Mouse (Mus musculus) lung, postnatal 0 days (tissue): ENCODE measurements at regions not wholly inside any gene's neighbourhood (a gene's known extent, or its start where the extent isn't known, plus 50 kb on each side); places are given as distances from the start of the nearest gene placed in this dataset.

Experiments
- CTCF ChIP-seq: IDR thresholded peaks from 2 replicates; pipeline ENCODE4 v1.5.1; 2016; ENCODE audit warnings: antibody characterized with exemption, mild to moderate bottlenecking
- EP300 ChIP-seq: IDR thresholded peaks from 2 replicates; pipeline ENCODE4 v1.6.1; 2016; ENCODE audit warnings: antibody characterized with exemption, mild to moderate bottlenecking, control low read depth

GRCm38 (mm10) chr8:17659753-17660361, 1318.2 kb downstream of the Defb40 start:
- TF ChIP-seq CTCF (no peak), EP300 (no peak)
